Mouse (Mus musculus): Measurements from ENCODE around the gene Diablo.
"Not testable (repeated sequence)": the region's sequence is repeated elsewhere in the genome, so short reads cannot be mapped to it uniquely, and the experiment has no call there.

Diablo gene

DNA sequence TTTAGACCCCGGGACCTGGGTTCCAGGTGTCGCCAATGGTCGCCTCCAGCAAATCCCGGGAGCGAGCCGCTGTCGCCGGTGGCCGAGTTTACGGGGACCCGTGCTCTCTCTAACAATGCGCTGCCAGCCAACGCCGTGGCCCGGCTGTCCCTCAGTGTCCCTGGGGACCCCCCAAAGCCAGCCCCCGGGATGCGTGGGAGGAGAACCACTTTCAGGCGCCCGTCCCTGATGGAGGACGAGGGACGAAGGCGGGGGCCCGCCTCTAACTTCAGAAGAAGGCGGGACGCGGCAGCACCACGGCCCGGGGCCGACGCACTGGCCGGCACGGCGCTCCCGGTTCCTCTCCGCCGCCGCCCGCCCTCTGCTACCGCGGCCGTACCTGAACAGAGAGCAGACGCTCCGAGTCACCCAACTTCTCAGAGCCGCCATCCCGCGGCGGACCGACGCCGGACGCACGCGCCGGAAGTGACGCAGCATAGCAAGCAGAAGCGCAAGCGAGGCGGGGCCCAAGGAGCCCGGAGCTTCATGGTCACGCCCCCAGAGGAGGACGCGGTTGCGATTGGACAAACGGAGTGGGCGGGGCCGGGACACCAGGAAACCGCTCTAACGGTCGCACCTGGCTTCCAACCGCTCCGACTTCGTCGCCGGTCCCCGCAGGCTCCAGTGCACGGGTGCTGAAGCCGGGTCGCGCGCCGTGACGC, at the start of gene Diablo:
Gene Diablo (minus strand): TSS at position 485 of the 701 bp plus-strand sequence.
- in situ Hi-C loops (cut with MboI; ENCODE audit: unreplicated experiment in 2 of 2) = no loop called here

DNA sequence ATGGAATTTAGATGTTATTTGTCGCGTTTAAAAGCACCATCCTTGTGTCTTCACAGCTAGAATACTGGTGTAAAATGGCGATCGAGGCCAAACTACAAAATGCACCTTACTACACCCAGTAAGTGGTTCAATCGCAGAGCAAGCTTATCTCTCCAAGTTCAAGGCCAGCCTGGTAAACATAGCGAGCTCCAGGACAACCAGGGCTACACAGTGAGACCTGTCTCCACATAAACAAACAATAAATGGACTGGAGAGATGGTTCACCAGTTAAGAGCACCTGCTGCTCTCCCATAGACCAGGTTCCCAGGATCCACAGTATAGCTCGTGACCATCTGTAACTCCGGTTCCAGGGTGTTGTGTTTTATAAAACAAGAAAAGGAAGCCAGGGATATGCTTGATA, 49.4 kb upstream of the Diablo start:
- in situ Hi-C loops (cut with MboI; ENCODE audit: unreplicated experiment in 2 of 2) = no loop called here

DNA sequence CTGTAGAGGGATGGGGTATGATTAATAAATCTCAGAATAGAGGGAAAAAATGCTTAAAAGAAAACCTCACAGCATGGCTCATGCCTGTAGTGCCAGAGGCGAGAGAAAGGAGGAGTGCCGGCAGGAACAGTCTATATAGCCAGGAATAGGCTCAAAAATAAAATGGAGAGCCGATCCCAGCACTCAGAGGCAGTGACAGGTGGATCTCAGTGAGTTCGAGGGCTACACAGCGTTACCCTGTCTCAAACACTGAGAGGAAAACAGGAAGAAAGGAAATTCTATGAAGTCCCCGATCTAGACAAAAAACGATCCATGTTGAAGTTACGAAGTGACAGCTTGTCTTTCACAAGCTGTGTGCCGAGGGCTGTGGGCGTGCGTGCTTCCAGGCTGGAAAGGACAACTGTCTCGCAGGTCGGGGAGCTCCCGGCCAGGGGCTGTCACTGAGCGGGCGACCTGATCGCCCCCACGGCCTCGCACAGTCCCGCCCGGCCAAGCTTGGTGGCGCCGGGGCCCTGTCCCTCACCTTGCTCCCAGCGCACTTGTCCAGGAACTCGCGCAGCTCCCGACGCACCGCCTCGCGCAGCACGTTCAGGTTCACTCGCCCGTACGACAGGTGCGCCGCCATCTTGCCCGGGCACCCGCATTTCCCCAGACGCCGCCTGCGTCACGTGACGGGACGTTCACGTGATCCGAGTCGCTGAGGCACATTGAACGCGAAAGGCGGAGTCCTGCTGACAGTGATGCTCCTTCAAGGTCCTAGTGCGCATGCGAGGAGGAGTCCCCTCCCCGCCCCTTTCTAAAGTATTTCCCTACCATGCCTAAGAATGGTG, 48.6 kb upstream of the Diablo start, which contains the start of gene Vps33a:
Gene Vps33a (minus strand): TSS at position 682 of the 830 bp plus-strand sequence.
- in situ Hi-C loops (cut with MboI; ENCODE audit: unreplicated experiment in 2 of 2) = no loop called here

DNA sequence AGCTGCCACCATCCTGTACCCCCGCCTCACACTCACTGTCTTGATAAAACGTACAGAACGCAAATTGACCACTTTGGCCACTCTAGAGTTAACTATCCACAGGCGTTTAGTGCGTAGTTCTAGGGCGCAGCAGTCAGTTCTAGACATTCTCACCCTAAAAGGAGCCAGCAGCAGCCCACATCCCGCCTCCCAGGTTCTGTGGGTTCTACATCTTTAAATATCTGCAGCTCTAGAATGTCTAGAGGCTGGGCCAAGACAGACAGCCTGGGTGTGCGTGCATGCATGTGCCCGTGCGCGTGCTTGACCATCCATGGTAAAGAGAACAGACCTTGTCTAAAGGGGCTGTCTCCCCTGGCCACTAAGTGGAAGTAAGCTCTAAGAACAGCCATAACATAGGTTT, 37.2 kb upstream of the Diablo start:
- in situ Hi-C loops (cut with MboI; ENCODE audit: unreplicated experiment in 2 of 2) = no loop called here

DNA sequence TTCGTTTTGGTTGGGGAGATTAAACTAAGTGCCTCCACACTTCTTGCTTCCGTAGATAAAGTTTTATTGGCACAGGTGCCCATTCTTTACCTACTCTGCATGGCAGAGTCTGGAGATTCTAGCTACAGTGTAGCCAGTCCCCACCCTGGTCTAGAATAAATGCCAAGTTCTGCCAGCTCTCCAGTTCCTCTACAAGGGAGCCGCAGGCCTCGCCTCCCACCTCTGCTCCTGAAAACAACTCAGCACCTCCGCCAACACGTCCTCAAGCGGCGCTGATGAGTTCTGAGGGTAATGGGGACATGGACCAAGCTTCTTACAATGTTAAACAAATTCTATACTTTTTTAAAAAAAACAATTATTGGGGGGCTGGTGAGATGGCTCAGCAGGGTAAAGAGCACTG, 35.6 kb upstream of the Diablo start:
- in situ Hi-C loops (cut with MboI; ENCODE audit: unreplicated experiment in 2 of 2) = no loop called here

DNA sequence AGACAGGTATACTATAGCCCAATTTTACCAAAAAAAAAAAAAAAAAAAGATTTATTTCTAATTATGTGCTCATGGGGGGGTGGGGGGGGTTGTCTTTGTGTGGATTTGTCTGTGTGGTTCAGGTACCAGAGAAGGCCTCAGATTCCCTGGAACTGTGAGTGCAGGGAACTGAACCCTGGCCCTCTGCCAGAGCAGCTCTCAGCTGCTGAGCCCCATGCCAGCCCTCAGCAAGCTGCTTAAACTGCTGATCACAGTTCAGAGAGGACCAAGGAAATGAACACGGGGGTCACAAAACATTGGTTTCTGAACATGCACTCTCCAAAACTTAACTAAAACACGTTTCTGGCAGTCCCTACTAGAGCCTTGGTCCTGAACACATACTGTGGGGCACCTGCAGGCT, 32.5 kb upstream of the Diablo start:
- in situ Hi-C loops (cut with MboI; ENCODE audit: unreplicated experiment in 2 of 2) = no loop called here

DNA sequence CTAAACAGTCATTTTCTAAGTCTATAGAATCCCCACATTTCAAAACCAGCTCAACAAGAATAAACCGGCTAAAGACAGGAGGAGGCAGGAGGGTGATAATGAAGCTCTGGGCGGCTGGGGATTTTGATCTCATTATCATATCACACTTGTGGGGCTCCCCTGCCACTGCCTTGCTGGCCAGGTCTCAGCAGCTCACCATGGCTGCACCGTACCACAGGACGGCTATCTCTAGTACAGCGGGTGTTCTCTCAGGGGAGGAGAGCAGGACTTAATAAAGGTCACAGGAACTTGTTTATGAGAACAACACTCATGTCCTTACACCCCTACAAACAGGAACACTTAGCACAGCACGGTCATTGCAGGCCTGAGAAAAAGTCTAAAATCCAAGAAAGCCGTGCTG, 31.7 kb upstream of the Diablo start:
- in situ Hi-C loops (cut with MboI; ENCODE audit: unreplicated experiment in 2 of 2) = no loop called here

DNA sequence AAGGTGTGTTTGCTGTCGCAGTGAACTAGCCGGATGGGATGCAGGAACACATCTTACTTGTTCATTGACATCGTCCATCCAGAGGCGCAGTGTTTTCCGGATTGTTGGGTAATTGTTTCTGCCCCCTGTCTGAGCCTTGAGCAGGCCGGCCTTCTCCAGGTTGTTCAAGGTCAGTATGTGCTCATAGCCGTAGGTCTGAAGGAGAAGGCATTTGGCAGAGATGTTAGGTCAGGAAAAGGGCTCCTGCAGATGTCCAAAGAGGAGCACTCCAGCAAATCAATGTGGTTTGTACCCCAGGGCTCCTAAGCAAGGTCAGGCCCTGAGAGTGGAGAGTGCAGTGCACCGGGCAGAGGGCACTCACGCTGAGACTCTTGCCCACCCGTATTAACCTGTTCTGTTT, 9.8 kb upstream of the Diablo start:
- in situ Hi-C loops (cut with MboI; ENCODE audit: unreplicated experiment in 2 of 2) = no loop called here

DNA sequence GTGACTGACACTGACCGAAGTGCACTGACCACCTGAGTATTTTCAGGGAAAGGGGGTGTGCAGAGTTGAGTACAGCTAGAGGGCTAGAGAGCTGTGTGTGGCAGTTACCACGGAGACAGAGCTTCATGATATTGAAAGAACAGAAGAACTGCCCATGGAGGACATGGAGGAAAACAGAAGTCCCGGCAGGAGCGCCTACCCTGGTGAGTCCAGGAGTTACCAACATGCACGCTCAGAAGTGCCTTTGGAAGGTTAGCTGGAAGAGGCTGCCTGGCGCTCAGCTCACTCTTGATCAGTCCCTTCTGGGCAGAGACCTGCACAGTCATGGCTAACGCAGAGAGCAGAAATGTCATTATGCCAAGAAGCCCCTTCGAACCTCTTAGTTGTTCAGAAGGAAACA, 6.1 kb upstream of the Diablo start:
- in situ Hi-C loops (cut with MboI; ENCODE audit: unreplicated experiment in 2 of 2) = no loop called here

DNA sequence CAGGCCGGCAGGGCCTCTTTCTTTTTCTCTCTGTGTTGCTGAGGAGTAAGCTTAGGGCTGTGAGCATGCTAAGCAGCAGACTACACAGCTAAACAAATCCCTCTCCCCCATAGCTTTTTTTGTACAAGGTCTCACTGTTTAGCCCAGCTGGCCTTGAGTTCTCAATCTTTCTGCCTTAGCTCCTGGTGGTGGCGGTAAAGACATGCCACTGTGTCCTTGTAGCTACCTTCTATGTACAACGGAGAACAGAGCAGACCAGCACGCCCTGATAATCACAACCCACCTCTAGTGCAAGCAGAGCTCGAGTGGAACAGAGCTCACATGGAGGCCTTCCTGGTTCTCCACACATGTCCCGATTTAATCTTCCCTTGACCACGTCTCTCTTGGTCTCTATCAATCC, 4.7 kb upstream of the Diablo start:
- in situ Hi-C loops (cut with MboI; ENCODE audit: unreplicated experiment in 2 of 2) = no loop called here

DNA sequence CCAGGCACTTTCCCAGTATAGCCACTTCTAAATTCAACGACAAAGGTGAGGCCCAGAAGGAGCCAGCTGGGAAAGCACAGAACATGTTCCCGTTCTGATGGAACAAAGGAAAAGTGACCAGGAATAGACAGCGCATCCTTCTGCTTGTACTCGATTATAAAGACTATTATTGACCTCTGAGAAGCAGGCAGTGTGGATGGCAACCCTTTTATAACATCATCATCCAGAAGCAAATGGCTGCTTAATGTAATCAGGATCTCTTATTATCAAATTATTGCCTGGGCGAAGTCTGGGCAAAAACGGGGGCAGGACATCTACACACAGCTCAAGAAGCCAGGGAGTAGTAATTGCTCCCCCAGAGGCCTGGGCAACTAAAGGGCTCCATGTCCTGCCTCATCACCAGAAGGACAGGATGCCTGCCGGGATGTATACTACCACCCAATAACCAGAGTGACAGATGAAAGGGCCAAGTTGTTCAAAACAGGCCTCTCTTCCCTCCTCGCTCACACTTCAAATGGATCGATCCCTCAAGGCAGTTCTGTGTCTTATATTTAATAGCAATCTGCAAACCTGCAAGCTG, 2.0 kb upstream of the Diablo start:
- in situ Hi-C loops (cut with MboI; ENCODE audit: unreplicated experiment in 2 of 2) = no loop called here

DNA sequence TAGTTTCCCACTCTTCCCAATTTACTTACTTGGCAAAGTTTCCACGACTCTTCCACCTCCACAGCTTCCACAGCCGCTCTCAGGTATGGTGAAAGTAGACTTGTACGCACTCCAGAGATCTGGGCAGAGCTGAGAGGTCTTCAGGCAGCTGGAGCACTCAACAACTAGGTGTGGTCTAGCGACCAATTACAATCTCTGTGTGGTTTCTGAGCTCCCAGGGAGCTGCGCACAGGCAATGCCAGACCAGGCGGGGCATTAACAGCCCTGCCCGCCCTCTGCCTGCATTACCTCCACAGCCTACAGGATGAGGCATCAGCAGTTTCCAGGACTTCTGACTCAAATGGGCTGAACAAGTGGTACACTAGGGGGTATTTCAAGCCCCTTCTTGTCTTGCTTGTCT, 1.3 kb upstream of the Diablo start, which contains the start of gene Gm49027:
Gene Gm49027 (minus strand): TSS at position 208 of the 400 bp plus-strand sequence.
- in situ Hi-C loops (cut with MboI; ENCODE audit: unreplicated experiment in 2 of 2) = no loop called here

DNA sequence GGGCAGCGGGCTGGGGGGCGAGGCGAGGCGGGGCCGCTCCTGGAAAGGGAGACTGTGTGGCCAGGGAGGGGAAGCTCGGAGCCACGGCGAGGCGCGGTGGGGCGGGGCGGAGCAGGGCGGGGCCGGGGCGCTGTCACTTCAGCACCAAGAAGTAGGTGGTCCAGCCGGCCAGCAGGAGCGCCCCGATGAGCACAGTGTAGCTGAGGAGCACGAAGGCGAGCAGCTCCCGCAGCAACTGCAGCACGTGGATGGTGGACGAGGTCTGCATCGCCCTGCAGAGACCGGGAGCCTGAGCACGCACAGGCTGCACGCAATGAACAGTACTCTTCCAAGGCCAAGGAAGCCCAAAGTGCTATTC, 396 bp upstream of the Diablo start:
- in situ Hi-C loops (cut with MboI; ENCODE audit: unreplicated experiment in 2 of 2) = no loop called here

DNA sequence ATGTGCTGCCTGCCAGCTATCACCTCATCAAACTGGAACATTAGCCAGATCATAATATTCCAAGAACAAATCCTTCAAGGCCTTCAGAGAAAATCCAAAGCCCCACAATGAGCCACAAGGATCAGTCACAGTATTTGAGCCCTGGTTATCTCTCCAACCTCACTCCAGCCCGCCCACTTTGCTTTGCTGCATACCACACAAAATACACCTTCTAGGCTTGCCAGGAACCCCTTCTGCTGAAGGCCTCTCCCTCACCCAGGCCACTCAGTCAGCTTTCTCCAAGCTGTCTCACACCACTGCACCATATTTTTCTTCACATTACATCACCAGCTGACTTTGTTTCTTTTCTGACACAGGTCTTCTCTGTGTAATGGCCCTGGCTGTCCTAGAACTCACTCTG, 1.8 kb downstream of the Diablo start:
- in situ Hi-C loops (cut with MboI; ENCODE audit: unreplicated experiment in 2 of 2) = no loop called here

DNA sequence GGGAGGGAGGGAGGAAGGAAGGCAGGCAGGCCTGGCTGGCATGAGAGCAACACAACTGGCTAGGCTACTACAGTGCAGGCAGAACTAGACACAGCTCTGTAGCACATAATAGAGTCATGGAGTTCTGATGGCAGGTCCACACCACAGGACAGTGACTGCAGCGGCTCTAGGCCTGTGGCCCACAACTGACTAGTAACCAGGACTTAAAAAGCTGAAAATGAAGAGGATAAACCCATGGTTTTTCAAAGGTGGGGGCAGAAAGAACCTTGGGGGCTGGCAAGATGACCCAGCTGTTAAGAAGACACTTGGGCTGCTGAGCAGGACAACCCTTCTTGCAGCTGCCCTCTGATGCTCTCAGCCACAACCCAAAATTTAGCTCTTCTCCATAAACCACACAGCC, 2.4 kb downstream of the Diablo start:
- in situ Hi-C loops (cut with MboI; ENCODE audit: unreplicated experiment in 2 of 2) = no loop called here

DNA sequence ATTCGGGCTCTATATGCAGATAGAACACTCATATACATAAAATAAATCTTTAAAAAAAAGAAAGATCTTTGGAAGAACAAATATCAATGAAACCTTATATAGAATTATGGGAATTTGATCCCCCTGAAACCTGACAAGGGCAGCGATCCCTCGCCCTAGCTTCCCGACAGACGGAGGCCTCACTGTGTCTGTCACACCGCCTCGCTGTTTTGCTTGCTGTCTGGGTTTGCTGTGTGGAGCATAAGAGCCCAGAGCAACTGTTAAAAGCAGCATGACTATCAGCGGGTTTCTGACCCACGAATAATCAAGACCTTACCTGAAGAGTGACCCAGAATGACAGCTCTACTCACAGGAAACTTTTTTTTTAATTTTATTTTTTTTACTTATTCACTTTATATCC, 3.3 kb downstream of the Diablo start:
- in situ Hi-C loops (cut with MboI; ENCODE audit: unreplicated experiment in 2 of 2) = no loop called here

DNA sequence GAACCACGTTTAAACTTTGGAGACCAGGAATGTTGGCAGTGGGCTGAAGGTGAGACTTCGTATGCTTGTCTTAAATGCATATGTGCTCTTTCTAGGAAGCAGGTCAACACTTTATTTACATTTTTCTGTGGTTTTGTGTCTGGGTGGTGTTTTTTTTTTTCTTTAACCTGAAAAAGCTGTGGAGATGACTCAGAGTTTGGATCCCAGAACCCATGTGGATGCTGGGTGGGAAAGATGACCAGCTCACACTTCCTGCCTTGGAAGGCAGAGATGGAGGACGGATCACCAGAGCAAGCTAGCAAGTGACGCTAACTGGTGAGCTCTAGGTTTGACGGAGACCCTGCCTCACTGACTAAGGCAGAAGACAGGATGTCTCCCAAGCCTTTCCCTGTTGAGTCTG, 9.1 kb downstream of the Diablo start:
- in situ Hi-C loops (cut with MboI; ENCODE audit: unreplicated experiment in 2 of 2) = no loop called here

DNA sequence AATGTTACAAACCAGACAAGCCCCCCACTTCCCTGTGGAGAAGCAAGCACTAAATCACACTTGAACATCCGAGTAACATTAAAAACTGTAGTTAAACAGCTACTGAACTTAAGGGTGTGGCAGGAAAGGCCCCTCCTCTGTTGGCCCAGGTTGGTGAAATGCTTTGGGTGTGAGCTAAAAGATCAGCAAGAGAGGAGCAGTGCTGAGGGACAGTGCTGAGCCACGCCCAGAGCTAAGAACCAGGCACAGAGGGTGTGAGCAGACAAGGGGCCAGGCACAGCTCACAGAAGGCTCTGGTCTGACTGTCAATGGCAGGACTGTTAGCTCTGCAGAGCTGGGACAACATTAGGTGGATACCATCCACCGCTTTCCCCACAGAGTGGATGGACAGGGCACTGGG, 11.9 kb downstream of the Diablo start:
- in situ Hi-C loops (cut with MboI; ENCODE audit: unreplicated experiment in 2 of 2) = no loop called here

DNA sequence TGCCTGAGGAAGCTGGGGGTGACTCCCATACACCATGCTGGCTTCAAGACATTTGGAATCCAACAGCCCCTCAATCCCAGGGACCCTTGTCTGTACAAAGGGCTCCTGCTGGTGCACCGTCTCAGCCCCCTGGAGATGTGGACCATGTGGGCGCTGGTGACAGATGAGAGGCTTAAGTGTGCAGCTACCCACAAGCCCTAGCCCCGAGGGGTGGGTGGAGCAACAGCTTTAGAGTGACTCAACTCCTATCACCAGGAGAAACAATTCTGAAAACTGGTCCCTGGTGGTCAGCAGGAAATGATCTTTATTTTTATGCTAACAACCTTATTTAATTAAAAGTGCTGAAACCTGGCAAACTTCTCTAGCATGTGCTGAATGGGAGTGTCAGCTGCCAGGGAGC, 12.6 kb downstream of the Diablo start:
- in situ Hi-C loops (cut with MboI; ENCODE audit: unreplicated experiment in 2 of 2) = not testable (repeated sequence)

DNA sequence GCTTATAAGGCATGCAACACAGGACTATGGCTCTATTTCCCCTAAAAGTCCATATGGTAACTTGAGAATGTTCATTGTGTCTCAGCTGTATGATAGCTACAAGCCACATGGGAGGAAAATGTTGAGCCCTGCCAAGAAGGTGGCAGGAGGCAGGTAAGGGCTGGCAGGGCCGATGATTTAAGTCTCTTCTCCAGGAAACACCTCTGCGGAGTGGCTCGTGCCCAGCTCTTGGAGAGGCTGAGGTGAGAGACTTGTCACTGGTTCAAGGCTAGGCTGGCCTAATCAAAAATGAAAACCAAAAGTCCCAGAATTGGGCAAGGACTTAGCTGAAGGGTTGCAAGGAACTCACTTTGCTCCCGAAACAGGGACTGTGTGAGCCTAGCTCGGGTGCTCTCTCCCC, 13.8 kb downstream of the Diablo start, which contains the start of gene B3gnt4:
Gene B3gnt4 (plus strand): TSS at position 301 of the 400 bp plus-strand sequence.
- in situ Hi-C loops (cut with MboI; ENCODE audit: unreplicated experiment in 2 of 2) = no loop called here

DNA sequence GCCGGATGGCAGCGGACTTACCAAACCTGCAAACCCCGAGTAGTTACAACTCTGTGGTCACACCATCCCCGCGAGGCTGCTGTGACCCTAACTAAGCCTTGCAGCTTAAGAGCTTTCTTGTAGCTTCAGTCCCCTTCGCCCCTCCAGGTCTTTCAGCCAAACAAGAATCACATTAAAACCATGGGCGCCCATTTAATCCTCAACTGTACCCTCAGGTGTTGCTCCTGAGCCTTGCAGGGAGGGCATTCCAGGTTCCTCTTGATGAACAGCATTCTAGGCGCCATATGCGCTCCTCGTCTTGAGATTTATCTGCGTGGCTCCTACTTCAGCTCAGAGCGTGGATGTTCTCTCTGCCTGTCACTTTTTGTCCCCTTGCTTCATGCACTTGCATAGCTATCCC, 15.1 kb downstream of the Diablo start:
- in situ Hi-C loops (cut with MboI; ENCODE audit: unreplicated experiment in 2 of 2) = no loop called here
